Mouse (Mus musculus): ENCODE results near the gene Ttc3. TPM values are rescaled to one million over a fixed set of nuclear protein-coding genes. Genes with fewer than 3 reads are reported as not detected.
A peak's percentile ranks its signal among the peaks of the same experiment; 100 is the strongest.

Gene Ttc3
- polyA plus RNA-seq, 2 experiments, result 9.2 to 20.3 TPM

DNA sequence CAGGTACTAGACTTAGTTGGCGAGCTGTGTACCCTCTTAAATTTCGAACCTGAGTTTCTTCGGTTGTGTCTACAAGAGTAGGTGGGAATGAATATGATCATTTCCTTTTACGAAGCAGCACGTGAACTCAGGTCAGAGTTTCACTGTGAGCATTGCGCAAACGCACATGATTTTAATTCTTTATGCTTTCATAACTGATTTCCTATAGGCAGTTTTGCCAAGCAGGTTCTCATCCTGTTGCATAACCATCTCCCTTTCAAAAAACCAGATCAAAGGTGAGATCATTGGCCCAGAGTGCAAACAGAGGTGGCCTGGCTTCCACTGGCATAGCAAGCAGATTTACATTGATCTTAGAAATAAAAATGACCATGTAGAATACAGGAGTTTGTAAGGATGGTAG lies 79.2 kb downstream of the Ttc3 start:
- H3K9me3 ChIP-seq (ENCODE audit: control insufficient read depth, low read length), result no peaks in the 10 kb centered on the region
- no peak overlapping the region for H3K4me3 ChIP-seq (ENCODE audit: insufficient read depth in 1 of 2, low read depth in 2 of 2, low read length in 2 of 2)
- H3K27ac ChIP-seq, result no peak overlapping the region
- H3K27me3 ChIP-seq (ENCODE audit: control insufficient read depth, insufficient read depth, low read length), result no peaks in the 10 kb centered on the region
- DNase-seq (ENCODE audit: low read depth in 3 of 3, low spot score in 3 of 3), result no peak
- no peaks in the 10 kb centered on the region; a peak in 2 of 4 replicates for H3K4me1 ChIP-seq (replicated peaks; ENCODE audit: control insufficient read depth in 2 of 2, insufficient read depth in 2 of 2, low read length in 1 of 2)
- WGBS (ENCODE audit: insufficient replicate concordance), result 81% methylated on average over 7 of the region's 7 CpGs
- no peak overlapping the region for H3K4me2 ChIP-seq (ENCODE audit: low read depth)
- TF ChIP-seq CTCF (IDR thresholded peaks at IDR 0.05; ENCODE audit: low read depth) (no peak), EP300 (IDR thresholded peaks at IDR 0.05; ENCODE audit: low read depth) (0 out of 2 replicates have a peak, but pooled peaks have one; percentile 13)
- peaks cover 3% of the 10 kb centered on the region; the same call in 1 of the 2 replicates for H3K36me3 ChIP-seq (replicated peaks; ENCODE audit: control insufficient read depth, insufficient read depth, low read depth)
- H3K9ac ChIP-seq (replicated peaks), result no peak overlapping the region
- ATAC-seq (ENCODE audit: insufficient read depth), result no peak

DNA sequence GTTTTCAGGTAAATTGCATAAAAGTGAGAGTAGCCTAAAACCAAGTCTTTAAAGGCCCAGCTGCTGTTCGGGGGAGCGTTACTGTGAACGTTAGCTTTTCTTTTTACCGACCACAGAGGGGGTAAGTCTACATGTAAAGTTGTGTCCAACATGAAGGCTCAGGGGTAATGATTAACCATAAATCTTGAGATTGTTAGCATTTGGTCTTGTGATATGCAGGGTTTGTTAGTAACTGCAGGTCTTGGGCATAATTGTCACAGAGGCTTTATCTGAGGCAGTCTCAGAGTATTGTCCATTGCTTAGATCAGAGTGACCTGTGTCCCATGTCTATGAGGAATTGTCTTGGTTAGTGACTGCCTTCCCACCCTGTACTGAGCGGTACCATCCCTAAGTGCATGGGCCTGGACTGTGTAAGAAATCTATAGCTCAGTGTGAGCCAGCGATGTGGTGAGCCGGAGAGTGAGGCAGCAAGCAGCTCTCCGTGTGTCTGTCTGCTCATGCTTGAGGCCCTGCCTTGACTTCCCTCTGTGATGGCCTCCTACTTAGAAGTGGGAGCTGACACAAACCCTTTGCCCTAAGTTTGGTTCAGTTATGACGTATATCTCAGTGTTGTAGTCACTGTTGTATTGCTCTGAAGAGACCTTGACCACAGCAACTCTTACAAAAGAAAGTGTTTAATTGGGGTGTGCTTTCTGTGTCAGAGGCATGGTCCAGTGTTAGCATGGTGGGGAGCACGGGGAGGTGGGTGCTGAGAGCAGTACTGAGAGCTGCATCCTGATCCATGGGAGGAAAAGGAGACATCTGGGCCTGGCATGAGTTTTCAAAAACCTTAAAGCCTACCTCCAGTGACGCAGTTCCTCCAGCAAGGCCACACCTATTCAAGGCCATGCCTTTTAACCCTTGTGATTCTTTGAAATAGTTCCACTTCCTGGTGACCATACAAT lies 81.4 kb downstream of the Ttc3 start:
- H3K9me3 ChIP-seq (ENCODE audit: control insufficient read depth, low read length), result no peaks in the 10 kb centered on the region
- DNase-seq (ENCODE audit: low read depth in 3 of 3, low spot score in 3 of 3) (no peak), ATAC-seq (ENCODE audit: insufficient read depth) (no peak)
- TF ChIP-seq EP300 (IDR thresholded peaks at IDR 0.05; ENCODE audit: low read depth), result no peak
- no peak for TF ChIP-seq CTCF (IDR thresholded peaks at IDR 0.05; ENCODE audit: low read depth)
- H3K9ac ChIP-seq (replicated peaks), result no peak overlapping the region
- no peaks in the 10 kb centered on the region; a peak in 2 of 4 replicates for H3K4me1 ChIP-seq (replicated peaks; ENCODE audit: control insufficient read depth in 2 of 2, insufficient read depth in 2 of 2, low read length in 1 of 2)
- WGBS (ENCODE audit: insufficient replicate concordance), result 76% methylated on average over 11 of the region's 11 CpGs
- H3K4me3 ChIP-seq (ENCODE audit: insufficient read depth in 1 of 2, low read depth in 2 of 2, low read length in 2 of 2), result no peak overlapping the region
- H3K4me2 ChIP-seq (ENCODE audit: low read depth), result no peak overlapping the region
- H3K36me3 ChIP-seq (replicated peaks; ENCODE audit: control insufficient read depth, insufficient read depth, low read depth), result peaks cover 3% of the 10 kb centered on the region; the same call in 1 of the 2 replicates
- no peak overlapping the region for H3K27ac ChIP-seq
- no peaks in the 10 kb centered on the region for H3K27me3 ChIP-seq (ENCODE audit: control insufficient read depth, insufficient read depth, low read length)

DNA sequence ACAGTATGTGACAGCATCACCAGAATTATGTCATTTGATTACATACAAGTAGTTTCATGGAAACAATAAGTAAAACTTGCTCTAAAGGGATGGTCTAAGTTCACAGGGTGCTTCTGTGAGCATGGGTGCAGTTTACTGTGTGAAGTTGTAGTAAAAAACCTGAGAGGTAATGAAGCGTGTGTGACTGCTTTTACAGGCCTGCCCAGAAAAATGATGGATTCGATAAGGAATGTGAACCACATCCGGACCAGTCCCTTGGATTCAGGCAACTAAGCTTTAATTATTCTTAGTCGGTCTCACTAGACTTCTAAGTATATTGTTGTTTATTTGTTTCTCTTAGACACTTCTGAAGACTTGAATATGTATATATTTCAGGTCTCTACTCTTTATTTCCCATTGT lies 82.3 kb downstream of the Ttc3 start:
- H3K9ac ChIP-seq (replicated peaks), result no peak overlapping the region
- ATAC-seq (ENCODE audit: insufficient read depth) (no peak), DNase-seq (ENCODE audit: low read depth in 3 of 3, low spot score in 3 of 3) (no peak)
- H3K36me3 ChIP-seq (replicated peaks; ENCODE audit: control insufficient read depth, insufficient read depth, low read depth), result peaks cover 3% of the 10 kb centered on the region; the same call in 1 of the 2 replicates
- no peak overlapping the region for H3K4me3 ChIP-seq (ENCODE audit: insufficient read depth in 1 of 2, low read depth in 2 of 2, low read length in 2 of 2)
- TF ChIP-seq CTCF (IDR thresholded peaks at IDR 0.05; ENCODE audit: low read depth), result no peak
- no peak for TF ChIP-seq EP300 (IDR thresholded peaks at IDR 0.05; ENCODE audit: low read depth)
- H3K4me1 ChIP-seq (replicated peaks; ENCODE audit: control insufficient read depth in 2 of 2, insufficient read depth in 2 of 2, low read length in 1 of 2), result no peaks in the 10 kb centered on the region; a peak in 2 of 4 replicates
- no peaks in the 10 kb centered on the region for H3K9me3 ChIP-seq (ENCODE audit: control insufficient read depth, low read length)
- no peak overlapping the region for H3K27ac ChIP-seq
- 77% methylated on average over 4 of the region's 4 CpGs for WGBS (ENCODE audit: insufficient replicate concordance)
- H3K27me3 ChIP-seq (ENCODE audit: control insufficient read depth, insufficient read depth, low read length), result no peaks in the 10 kb centered on the region
- H3K4me2 ChIP-seq (ENCODE audit: low read depth), result no peak overlapping the region

DNA sequence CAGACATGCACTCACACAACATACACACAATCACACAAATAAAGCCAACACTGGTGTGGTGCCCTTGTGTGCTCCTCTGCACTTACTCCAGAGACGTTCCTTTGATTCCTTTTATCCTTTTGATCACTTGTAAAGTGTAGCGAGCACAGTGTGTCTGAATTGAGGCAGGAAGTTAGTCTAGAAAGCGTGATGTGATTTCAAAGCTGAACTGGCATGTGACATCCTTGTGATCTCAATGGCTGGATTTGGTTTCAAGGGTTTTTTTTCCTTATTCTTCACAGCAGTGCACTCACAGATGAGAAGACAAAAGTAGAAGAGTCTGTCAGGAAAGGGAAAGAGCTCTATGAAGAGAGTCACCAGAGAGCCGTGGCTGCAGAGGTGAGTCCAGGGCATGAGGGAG lies 83.7 kb downstream of the Ttc3 start:
- no peak overlapping the region for H3K27ac ChIP-seq
- H3K9me3 ChIP-seq (ENCODE audit: control insufficient read depth, low read length), result no peaks in the 10 kb centered on the region
- H3K9ac ChIP-seq (replicated peaks), result no peak overlapping the region
- H3K4me1 ChIP-seq (replicated peaks; ENCODE audit: control insufficient read depth in 2 of 2, insufficient read depth in 2 of 2, low read length in 1 of 2), result no peaks in the 10 kb centered on the region; a peak in 1 of 4 replicates
- no peak overlapping the region for H3K4me2 ChIP-seq (ENCODE audit: low read depth)
- ATAC-seq (ENCODE audit: insufficient read depth) (no peak), DNase-seq (ENCODE audit: low read depth in 3 of 3, low spot score in 3 of 3) (no peak)
- no peaks in the 10 kb centered on the region for H3K27me3 ChIP-seq (ENCODE audit: control insufficient read depth, insufficient read depth, low read length)
- peaks cover 3% of the 10 kb centered on the region; the same call in 1 of the 2 replicates for H3K36me3 ChIP-seq (replicated peaks; ENCODE audit: control insufficient read depth, insufficient read depth, low read depth)
- WGBS (ENCODE audit: insufficient replicate concordance), result 70% methylated on average over 4 of the region's 4 CpGs
- no peak for TF ChIP-seq CTCF (IDR thresholded peaks at IDR 0.05; ENCODE audit: low read depth)
- no peak for TF ChIP-seq EP300 (IDR thresholded peaks at IDR 0.05; ENCODE audit: low read depth)
- no peak overlapping the region for H3K4me3 ChIP-seq (ENCODE audit: insufficient read depth in 1 of 2, low read depth in 2 of 2, low read length in 2 of 2)

DNA sequence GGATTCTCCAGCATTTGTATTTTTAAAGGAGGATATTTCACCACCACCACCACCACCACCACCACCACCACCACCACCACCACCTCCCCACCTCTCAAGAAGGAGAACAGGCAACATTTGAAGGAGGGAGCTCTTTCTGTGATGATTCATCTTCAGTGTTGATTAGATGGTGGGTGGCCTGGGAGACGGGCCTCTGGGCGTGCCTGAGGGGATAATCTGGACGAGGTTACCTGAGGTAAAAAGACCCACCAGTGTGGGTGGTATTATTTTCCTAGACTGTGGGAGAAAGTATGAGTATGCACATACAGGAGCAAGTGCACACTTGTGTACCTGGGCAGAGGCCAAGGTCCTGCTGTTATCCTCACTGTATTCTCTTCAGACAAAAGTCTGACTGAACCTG lies 93.6 kb downstream of the Ttc3 start:
- TF ChIP-seq EP300 (IDR thresholded peaks at IDR 0.05; ENCODE audit: low read depth) (no peak), CTCF (IDR thresholded peaks at IDR 0.05; ENCODE audit: low read depth) (no peak)
- Histone ChIP-seq H3K9me3 (ENCODE audit: control insufficient read depth, low read length) (no peaks in the 10 kb centered on the region), H3K4me1 (replicated peaks; ENCODE audit: control insufficient read depth in 2 of 2, insufficient read depth in 2 of 2, low read length in 1 of 2) (no peaks in the 10 kb centered on the region), H3K27me3 (ENCODE audit: control insufficient read depth, insufficient read depth, low read length) (no peaks in the 10 kb centered on the region), H3K36me3 (replicated peaks; ENCODE audit: control insufficient read depth, insufficient read depth, low read depth) (peaks cover 10% of the 10 kb centered on the region), H3K4me3 (ENCODE audit: insufficient read depth in 1 of 2, low read depth in 2 of 2, low read length in 2 of 2) (no peak overlapping the region), H3K9ac (replicated peaks) (no peak overlapping the region), H3K4me2 (ENCODE audit: low read depth) (no peak overlapping the region), H3K27ac (no peak overlapping the region)
- ATAC-seq (ENCODE audit: insufficient read depth) (no peak), DNase-seq (ENCODE audit: low read depth in 3 of 3, low spot score in 3 of 3) (no peak)
- 54% methylated on average over 3 of the region's 3 CpGs for WGBS (ENCODE audit: insufficient replicate concordance)
